Mouse (Mus musculus) common myeloid progenitor, adult 5-6 weeks (primary cell): Measurements from ENCODE around the gene Deaf1. TPM values are rescaled to one million over a fixed set of nuclear protein-coding genes. Genes with fewer than 3 reads are reported as not detected.
"Not testable (repeated sequence)": the region's sequence is repeated elsewhere in the genome, so short reads cannot be mapped to it uniquely, and the experiment has no call there.

Experiments
- ATAC-seq: replicated peaks from 2 replicates; pipeline ENCODE4 v1.8.0; 2016; ENCODE audit warnings: low read depth, mild to moderate bottlenecking, moderate TSS enrichment, inconsistent platforms; ENCODE audit not compliant: poor library complexity, severe bottlenecking
- total RNA-seq: library from RNA; stranded (forward); fragments of 200-1000, 187-1606 nt; gene quantifications from 2 replicates; pipeline ENCODE4 v1.2.3, GENCODE M21; 2017

Deaf1 gene
- total RNA-seq, 1 experiment from 2014 or later, result 29.1 TPM

- ATAC-seq, result peak; percentile 63
These were observed 61.5 kb downstream of the Deaf1 start, which contains the start of gene Irf7 for GRCm38 (mm10) chr7:141265739-141266561. Gene Irf7 (minus strand): TSS chr7:141266481.

DNA sequence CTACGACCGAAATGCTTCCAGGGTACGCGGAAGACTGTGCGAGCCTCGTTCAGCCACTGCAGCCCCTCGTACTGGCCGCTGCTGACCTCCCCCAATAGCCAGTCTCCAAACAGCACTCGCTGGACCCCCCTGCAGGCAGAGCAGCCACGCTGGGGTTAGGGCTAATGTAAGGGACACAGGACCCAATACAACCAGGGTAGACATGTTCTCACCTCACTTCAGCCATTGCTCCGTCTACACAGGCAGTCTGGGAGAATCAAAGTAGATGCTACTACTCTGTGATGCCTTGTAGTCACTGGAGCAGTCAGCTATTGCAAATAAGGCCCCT lies 62.1 kb downstream of the Deaf1 start:
- ATAC-seq, result no peak

- peak; percentile 45 for ATAC-seq
These were observed 62.6 kb downstream of the Deaf1 start for GRCm38 (mm10) chr7:141264761-141265410.

DNA sequence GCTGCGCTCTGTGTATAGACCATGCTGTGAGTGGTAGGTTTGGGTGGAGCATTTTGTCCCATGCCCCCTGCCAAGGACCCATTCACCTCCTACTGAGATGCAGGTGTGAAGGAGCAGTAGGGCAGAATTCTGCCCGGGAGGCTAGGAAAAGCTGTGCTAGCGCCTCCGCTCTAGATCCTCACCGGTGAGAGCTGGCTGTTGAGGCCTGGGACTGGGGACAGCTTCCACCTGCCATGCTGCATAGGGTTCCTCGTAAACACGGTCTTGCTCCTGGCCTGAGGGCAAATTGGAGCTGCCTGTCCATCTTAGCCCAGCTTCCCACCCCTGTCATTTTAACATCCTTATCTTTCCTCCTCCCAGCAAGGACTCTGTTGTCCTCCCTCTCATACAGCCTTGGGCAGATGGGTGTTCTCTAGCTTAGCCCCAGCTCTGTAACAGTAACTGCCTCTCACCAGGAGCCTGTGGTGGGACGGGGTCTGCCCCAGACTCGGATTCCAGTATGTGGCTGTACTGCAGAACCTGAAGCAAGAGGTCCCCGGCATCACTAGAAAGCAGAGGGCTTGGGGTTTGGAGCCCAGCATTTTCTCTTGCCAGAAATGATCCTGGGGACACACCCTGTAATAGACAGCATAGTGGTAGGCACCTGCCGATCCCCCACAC lies 63.3 kb downstream of the Deaf1 start:
- ATAC-seq, result no peak

DNA sequence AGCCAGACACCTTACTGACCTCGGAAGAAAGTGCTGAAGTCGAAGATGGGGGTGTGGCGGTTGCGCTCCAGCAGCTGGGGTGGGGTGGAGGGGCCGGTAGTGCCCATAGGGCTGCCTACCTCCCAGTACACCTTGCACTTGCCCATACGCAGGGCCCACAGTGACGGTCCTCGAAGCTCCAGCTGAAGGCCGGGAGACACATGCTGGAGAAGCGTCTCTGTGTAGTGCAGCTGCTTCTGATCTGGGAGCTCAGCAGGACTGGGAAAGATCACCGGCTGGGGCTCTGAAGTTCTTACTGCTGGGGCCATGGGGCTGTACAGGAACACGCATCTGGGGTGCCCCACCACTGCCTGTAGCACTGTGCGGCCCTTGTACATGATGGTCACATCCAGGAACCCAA lies 63.9 kb downstream of the Deaf1 start:
- no peak for ATAC-seq

GRCm38 (mm10) chr7:141261480-141261879 lies 66.0 kb downstream of the Deaf1 start:
- no peak for ATAC-seq

GRCm38 (mm10) chr7:141256159-141256558 lies 71.3 kb downstream of the Deaf1 start:
- no peak for ATAC-seq

DNA sequence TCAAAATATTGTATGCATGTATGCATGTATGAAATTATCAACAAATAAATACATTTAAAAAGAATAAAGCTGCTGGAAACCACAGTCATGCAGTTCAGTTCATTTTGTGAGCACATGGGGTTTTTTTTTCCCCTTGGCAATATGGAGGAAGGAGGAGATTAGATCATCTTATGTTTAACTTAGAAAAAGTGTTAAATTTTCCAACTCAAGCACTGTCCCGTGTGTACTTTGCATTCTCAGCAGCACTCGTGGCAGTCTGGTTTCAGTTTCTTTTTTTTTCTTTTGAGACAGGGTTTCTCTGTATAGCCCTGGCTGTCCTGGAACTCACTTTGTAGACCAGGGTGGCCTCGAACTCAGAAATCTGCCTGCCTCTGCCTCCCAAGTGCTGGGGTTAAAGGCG lies 77.0 kb downstream of the Deaf1 start:
- not testable (repeated sequence) for ATAC-seq

Other genes starting within 250 kb of the Deaf1 start
- 0.19 and 3.4 TPM in 2 replicates for gene Pkp3, start 249.5 kb downstream of the Deaf1 start, total RNA-seq
- gene Sigirr, start 227.1 kb downstream of the Deaf1 start, total RNA-seq, result 17.7 and 26.1 TPM in 2 replicates
- gene Ano9, start 209.9 kb downstream of the Deaf1 start, total RNA-seq, result not detected in 2 replicates
- gene Ptdss2, start 205.3 kb downstream of the Deaf1 start, total RNA-seq, result 12.8 and 16.6 TPM in 2 replicates
- gene Rnh1, start 154.8 kb downstream of the Deaf1 start, total RNA-seq, result 42.0 and 54.6 TPM in 2 replicates
- 23.5 and 36.8 TPM in 2 replicates for gene Hras, start 133.7 kb downstream of the Deaf1 start, total RNA-seq
- 1.2 TPM in 2 replicates for gene Lrrc56, start 133.5 kb downstream of the Deaf1 start, total RNA-seq
- gene Lmntd2, start 113.6 kb downstream of the Deaf1 start, total RNA-seq, result 0.32 and 1.2 TPM in 2 replicates
- gene Rassf7, start 111.8 kb downstream of the Deaf1 start, total RNA-seq, result 1.8 and 5.9 TPM in 2 replicates
- gene Phrf1, start 98.9 kb downstream of the Deaf1 start, total RNA-seq, result 64.1 and 114 TPM in 2 replicates
- 3.4 and 24.7 TPM in 2 replicates for gene Irf7, start 61.2 kb downstream of the Deaf1 start, total RNA-seq
- gene Cdhr5, start 50.9 kb downstream of the Deaf1 start, total RNA-seq, result not detected in 2 replicates
- gene Sct, start 48.6 kb downstream of the Deaf1 start, total RNA-seq, result not detected in 2 replicates
- not detected in 2 replicates for gene Drd4, start 35.7 kb downstream of the Deaf1 start, total RNA-seq
- gene Tmem80, start within 50 bp of the Deaf1 start, total RNA-seq, result 7.4 and 9.0 TPM in 2 replicates
- gene Eps8l2, start 11.2 kb upstream of the Deaf1 start, total RNA-seq, result 1.1 TPM in 1 of 2 replicates, not detected in the other
- 295 and 302 TPM in 2 replicates for gene Taldo1, start 64.5 kb upstream of the Deaf1 start, total RNA-seq
- 11.4 and 12.7 TPM in 2 replicates for gene Gatd1, start 86.4 kb upstream of the Deaf1 start, total RNA-seq
- gene Cend1, start 101.8 kb upstream of the Deaf1 start, total RNA-seq, result not detected in 2 replicates
- gene Slc25a22, start 110.2 kb upstream of the Deaf1 start, total RNA-seq, result 4.9 and 11.1 TPM in 2 replicates
- gene Pidd1, start 116.3 kb upstream of the Deaf1 start, total RNA-seq, result 8.3 and 14.3 TPM in 2 replicates
- 2,332 and 2,799 TPM in 2 replicates for gene Rplp2, start 119.7 kb upstream of the Deaf1 start, total RNA-seq
- 13.9 and 14.4 TPM in 2 replicates for gene Pnpla2, start 127.5 kb upstream of the Deaf1 start, total RNA-seq
- 0.39 TPM in 1 of 2 replicates, not detected in the other for gene Cracr2b, start 133.4 kb upstream of the Deaf1 start, total RNA-seq
- 31.4 and 32.9 TPM in 2 replicates for gene Cd151, start 139.7 kb upstream of the Deaf1 start, total RNA-seq
- gene Polr2l, start 147.4 kb upstream of the Deaf1 start, total RNA-seq, result 44.5 and 47.0 TPM in 2 replicates
- 50.3 and 53.3 TPM in 2 replicates for gene Tspan4, start 147.6 kb upstream of the Deaf1 start, total RNA-seq
- 25.4 and 27.5 TPM in 2 replicates for gene Chid1, start 212.2 kb upstream of the Deaf1 start, total RNA-seq
- gene Ap2a2, start 234.5 kb upstream of the Deaf1 start, total RNA-seq, result 26.6 and 27.8 TPM in 2 replicates